Mouse (Mus musculus): ENCODE data around the gene Usp22.

- TF ChIP-seq EP300 (IDR thresholded peaks at IDR 0.05; ENCODE audit: low read depth) = no peak
- TF ChIP-seq CTCF (IDR thresholded peaks at IDR 0.05; ENCODE audit: low read depth) = no peak
These were observed 41.1 kb upstream of the Usp22 start for GRCm38 (mm10) chr11:61215936-61216335.

All from heart, postnatal 0 days (tissue).